Mouse (Mus musculus) CH12.LX (cell line): ENCODE measurements around the gene Gmfg.
A peak's percentile ranks its signal among the peaks of the same experiment; 100 is the strongest.

Experiments
- CHD1 ChIP-seq: IDR thresholded peaks from 2 replicates; pipeline ENCODE4 v1.6.1; 2012; ENCODE audit warnings: low read depth, low read length, improper control_type of control experiment, inconsistent platforms
- CTCF ChIP-seq, 2 experiments: IDR thresholded peaks in 1 of 2; conservative IDR thresholded peaks in 1 of 2; 2 replicates each; pipeline ENCODE4 v1.5.1; 2011 to 2012; ENCODE audit warnings: low read depth in 2 of 2, low read length in 2 of 2, improper control_type of control experiment in 1 of 2, inconsistent platforms in 1 of 2, mild to moderate bottlenecking in 1 of 2, moderate library complexity in 1 of 2
- E2F4 ChIP-seq: IDR thresholded peaks from 2 replicates; pipeline ENCODE4 v1.6.1; 2011; ENCODE audit warnings: low read depth, low read length, improper control_type of control experiment; ENCODE audit not compliant: insufficient replicate concordance
- EP300 ChIP-seq: IDR thresholded peaks from 2 replicates; pipeline ENCODE4 v1.6.1; 2011; ENCODE audit warnings: low read length, improper control_type of control experiment
- GABPA ChIP-seq: IDR thresholded peaks from 2 replicates; pipeline ENCODE4 v1.6.1; 2012; ENCODE audit warnings: low read depth, low read length, improper control_type of control experiment, inconsistent platforms; ENCODE audit not compliant: insufficient replicate concordance
- MAFK ChIP-seq: IDR thresholded peaks from 2 replicates; pipeline ENCODE4 v1.6.1; 2011; ENCODE audit warnings: low read length, improper control_type of control experiment; ENCODE audit not compliant: insufficient replicate concordance
- MAX ChIP-seq: IDR thresholded peaks from 2 replicates; pipeline ENCODE4 v1.6.1; 2011; ENCODE audit warnings: low read length, improper control_type of control experiment
- MYC ChIP-seq: IDR thresholded peaks from 2 replicates; pipeline ENCODE4 v1.6.1; 2011; ENCODE audit warnings: low read depth, mild to moderate bottlenecking, improper control_type of control experiment, low read length
- POLR2A ChIP-seq: IDR thresholded peaks from 2 replicates; pipeline ENCODE4 v1.6.1; 2011; ENCODE audit warnings: low read depth, mild to moderate bottlenecking, improper control_type of control experiment, low read length
- TCF12 ChIP-seq: IDR thresholded peaks from 2 replicates; pipeline ENCODE4 v1.6.1; 2014; ENCODE audit warnings: low read depth, mild to moderate bottlenecking, inconsistent platforms, low read length, improper control_type of control experiment

- no peak for TF ChIP-seq MYC
- no peak for TF ChIP-seq CTCF (conservative IDR thresholded peaks at IDR 0.05 in 1 of 2, IDR thresholded peaks at IDR 0.05 in 1 of 2; ENCODE audit: low read depth in 2 of 2, low read length in 2 of 2)
- no peak for TF ChIP-seq E2F4
- no peak for TF ChIP-seq MAX
- no peak for TF ChIP-seq GABPA
- TF ChIP-seq MAFK: peak; percentile 40; the same call in 1 of the 2 replicates
- TF ChIP-seq EP300: peak; percentile 76
- TF ChIP-seq POLR2A: no peak
- 0 out of 2 replicates have a peak, but pooled peaks have one; percentile 24 for TF ChIP-seq TCF12
- peak; percentile 57; the same call in 1 of the 2 replicates for TF ChIP-seq CHD1
Measured at GRCm38 (mm10) chr7:28444344-28444974, 7.2 kb downstream of the Gmfg start.
